Mouse (Mus musculus) kidney, adult 2 months (tissue): ENCODE data around the gene Adi1.

Source experiments
- CTCF ChIP-seq: fragments of 200-500 bp; conservative IDR thresholded peaks from 2 replicates; pipeline ENCODE4 v1.5.1; 2011; ENCODE audit warnings: low read depth, mild to moderate bottlenecking, control low read depth, low read length, moderate library complexity, mixed read lengths; ENCODE audit not compliant: insufficient read depth, insufficient read length
- POLR2A ChIP-seq: fragments of 200-500 bp; IDR thresholded peaks from one replicate; pipeline ENCODE4 v1.6.1; 2011; ENCODE audit warnings: low read depth, low read length, control low read depth

- TF ChIP-seq POLR2A, result peak; percentile 25
- TF ChIP-seq CTCF, result no peak
Observed at GRCm38 (mm10) chr12:28675121-28675924, at the start of gene Adi1.
